Mouse (Mus musculus) right cerebral cortex, adult 2 months (tissue): ENCODE results near the gene Mrpl21.

Source experiments
- DNase-seq, 2 experiments: peaks; one replicate each; pipeline ENCODE4 v3.0.0; 2021 to 2022; ENCODE audit warnings: low spot score in 2 of 2

Gene Mrpl21

DNA sequence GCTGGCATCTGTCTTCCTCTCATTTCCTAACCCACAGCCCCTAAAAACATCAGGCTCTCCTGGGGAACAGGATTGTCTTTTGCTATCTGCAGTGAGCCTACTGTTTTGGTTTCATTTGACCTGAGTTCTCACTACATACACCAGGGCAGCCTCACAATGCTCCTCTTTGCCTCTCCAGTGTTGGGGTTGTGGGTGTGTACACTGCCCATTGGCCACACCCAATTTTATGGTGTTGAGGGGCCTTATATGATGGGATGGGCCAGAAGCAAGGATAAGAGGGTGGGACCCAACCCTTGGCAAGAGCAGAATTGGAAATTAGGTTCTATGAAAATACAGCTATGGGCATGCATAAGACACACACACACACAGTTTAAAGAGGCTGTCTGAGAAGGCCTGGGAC is 14.3 kb downstream of the Mrpl21 start:
- no peak for DNase-seq

- DNase-seq: no peak
These were observed 15.1 kb downstream of the Mrpl21 start for GRCm38 (mm10) chr19:3297775-3298174.

DNA sequence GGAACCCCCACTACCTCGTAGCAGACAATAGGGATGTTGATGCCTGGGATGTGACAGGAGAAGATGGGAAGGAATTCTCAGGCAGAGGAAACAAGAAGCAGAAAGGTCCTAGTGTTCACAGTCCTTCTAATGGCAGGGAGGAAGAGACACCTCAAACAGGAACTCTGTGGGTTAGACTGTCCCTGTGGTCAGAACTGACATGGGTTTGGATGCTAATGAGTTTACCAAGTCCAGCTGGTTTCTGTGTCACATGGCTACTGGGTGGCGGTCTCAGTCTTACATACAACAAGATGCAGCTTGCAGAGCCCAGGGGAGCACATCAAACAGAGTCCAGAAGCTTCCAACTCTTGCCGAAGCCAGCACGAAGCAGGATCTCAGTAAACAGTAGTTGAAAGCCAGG is 21.3 kb downstream of the Mrpl21 start:
- no peak for DNase-seq

GRCm38 (mm10) chr19:3307175-3307949 is 24.7 kb downstream of the Mrpl21 start:
- no peak for DNase-seq

DNA sequence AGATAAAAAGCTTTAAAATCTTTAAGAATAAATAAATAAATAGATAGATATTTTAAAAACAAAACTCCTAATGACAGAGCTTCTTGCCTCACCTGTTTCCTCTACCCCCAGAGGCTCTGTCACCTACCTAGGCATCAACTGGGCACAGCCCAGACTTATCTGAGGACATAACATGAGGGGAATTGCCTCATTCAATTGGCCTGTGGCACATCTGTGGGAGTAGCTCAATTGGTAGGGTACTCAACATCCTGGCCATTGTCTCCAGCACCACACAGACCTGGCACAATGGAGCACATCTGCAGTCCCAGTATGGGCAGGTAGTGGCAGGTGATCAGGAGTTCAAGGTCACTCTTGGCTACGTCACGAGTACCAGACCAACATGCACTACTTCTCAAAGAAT is 36.6 kb downstream of the Mrpl21 start:
- no peak for DNase-seq

DNA sequence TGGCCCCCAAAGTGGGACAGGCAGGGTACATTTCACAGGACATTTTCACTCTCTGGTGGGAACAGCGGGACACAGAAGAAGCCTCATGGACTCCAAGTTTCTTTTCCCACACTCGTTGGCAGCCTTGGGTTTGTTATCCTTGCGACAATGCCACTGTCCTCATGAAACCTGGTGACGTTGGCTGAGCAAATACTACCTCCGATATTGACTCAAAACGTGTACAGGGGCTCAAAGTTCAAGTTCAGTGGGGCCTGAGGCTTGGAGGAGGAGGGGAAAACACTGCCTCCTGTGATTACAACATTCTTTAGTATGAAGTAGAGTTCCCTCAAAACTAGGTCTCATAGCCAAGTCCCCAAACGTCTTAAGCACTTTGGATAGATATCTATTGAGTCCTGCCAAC is 37.4 kb downstream of the Mrpl21 start:
- no peak for DNase-seq

DNA sequence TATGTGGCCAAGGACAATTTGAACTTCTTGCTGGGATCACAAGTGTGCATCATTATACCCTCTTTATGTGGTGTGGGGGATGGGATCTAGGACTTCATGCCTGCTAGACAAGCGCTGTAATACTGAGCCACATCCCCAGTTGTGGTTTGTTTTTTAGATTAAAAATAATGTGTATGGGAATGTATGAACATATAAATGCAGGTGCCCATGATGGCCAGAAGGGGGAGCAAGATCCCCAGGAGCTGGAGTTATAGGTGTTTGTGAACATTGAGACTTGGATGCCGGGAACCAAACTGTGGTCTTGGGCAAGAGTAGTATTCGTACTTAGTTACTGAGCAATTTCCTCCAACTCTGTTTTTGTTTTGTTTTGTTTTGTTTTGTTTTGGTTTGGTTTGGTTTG is 38.1 kb downstream of the Mrpl21 start:
- no peak for DNase-seq

DNA sequence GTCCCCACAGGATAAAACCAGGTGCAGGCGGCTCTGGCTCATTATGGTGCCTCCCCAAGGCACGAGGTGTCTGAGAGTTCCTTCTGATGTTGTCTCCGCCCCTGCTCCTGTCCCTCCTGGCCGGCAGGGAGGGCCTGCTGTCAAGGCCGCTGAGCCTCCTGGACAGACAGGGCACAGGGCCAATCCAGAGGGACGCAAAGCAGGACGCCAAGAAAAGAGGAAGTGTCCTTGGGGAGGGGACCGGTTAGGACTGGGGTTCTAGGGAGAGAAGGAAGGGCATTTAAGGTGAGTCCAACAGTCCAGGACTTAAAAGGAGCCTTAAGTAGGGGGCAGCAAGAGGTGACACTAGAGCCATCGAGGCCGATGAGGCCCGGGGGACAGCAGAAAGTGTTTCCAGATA is 38.9 kb downstream of the Mrpl21 start:
- DNase-seq: no peak

DNA sequence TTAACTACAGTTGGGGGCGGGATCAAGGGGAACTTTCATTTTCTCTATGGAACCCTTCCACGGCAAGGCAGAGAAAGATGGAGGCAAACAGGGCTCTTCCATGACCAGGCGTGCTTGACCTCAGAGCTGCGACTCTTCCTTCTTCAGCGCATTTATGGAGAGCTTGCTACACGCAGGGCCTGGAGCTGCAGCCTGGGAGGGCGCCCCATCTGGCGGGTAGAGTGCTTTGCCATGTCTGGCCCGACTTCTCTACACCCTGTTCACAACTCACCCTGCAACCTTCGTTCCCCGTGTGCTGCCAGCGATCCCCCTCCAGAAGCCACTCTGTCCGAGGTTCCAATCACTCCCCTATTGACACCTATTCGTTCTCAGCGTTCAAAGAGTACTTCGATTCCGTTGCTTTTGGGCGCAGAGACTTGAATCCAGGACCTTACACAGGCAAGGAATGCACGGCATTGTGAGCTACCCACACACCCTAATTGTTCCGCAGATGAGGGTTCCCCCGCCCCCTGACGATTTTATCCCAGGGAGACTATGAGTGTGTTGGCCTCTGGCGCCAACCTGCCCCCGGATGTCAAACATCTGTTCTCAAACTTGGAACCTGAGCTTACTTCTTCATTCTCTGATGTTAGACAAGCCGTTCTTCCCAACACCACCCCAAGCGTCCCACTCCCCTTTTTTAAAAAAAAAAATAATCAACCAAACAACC is 39.7 kb downstream of the Mrpl21 start, which contains the start of gene Cpt1a:
Gene Cpt1a (plus strand): TSS at position 74 of the 709 bp plus-strand sequence.
- DNase-seq: peak in 1 of 2 experiments; percentile 18

- peak; percentile 43 to 57 for DNase-seq
These were observed 40.5 kb downstream of the Mrpl21 start for GRCm38 (mm10) chr19:3323201-3323621.

DNA sequence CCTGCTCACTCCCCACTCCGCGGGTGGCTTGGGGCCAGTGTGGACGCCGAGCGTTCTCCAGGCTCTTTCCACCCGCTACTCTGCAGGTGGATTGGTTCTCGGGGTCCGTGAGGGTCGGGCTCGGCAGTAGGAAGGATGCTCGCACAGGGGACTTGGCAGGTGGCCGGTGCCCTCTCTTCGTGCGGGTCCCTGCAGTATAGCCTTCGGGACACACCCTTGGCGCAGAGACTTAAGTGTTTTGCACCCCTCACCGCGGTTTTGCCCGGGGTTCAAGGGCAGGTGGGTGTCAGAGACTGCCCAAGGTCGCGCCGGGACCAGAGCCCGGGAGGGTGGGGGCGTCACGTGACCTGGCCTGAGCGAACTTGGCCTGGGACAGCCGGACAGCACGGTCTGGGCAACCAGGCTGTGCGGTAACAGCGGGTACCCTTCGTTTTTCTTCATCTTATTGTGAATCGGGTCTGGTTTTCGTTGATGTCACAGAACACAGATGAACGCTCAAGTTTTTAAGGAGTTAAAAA is 41.1 kb downstream of the Mrpl21 start:
- peak in 1 of 2 experiments; percentile 15 for DNase-seq

- peak in 1 of 2 experiments; percentile 36 for DNase-seq
These were observed 41.6 kb downstream of the Mrpl21 start for GRCm38 (mm10) chr19:3324271-3324811.

GRCm38 (mm10) chr19:3324931-3325711 is 42.4 kb downstream of the Mrpl21 start:
- DNase-seq: peak; percentile 53 to 64

- DNase-seq: no peak
These were observed 43.2 kb downstream of the Mrpl21 start for GRCm38 (mm10) chr19:3325771-3326478.

- no peak for DNase-seq
These were observed 43.9 kb downstream of the Mrpl21 start for GRCm38 (mm10) chr19:3326479-3327047.

DNA sequence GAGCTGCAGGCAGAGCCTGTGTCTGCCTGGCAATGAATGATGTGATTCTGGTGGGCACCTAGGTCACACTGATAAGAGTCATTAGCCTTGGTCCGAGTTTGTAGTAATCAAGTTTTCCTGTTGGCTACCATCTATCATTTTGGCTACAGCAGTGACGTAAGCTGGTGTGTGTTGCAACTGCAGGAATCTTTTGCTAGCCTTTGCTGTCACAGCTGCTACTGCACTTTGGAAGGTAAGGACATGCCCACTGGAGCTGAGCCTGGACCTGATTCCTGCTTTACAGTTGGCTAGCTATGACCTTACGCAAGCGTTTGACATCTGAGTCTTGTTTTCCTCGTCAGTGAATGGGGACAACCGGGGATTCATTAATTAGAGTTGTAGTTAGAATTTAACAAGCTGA is 50.5 kb downstream of the Mrpl21 start:
- DNase-seq: no peak

GRCm38 (mm10) chr19:3333694-3334515 is 51.2 kb downstream of the Mrpl21 start:
- DNase-seq: no peak

DNA sequence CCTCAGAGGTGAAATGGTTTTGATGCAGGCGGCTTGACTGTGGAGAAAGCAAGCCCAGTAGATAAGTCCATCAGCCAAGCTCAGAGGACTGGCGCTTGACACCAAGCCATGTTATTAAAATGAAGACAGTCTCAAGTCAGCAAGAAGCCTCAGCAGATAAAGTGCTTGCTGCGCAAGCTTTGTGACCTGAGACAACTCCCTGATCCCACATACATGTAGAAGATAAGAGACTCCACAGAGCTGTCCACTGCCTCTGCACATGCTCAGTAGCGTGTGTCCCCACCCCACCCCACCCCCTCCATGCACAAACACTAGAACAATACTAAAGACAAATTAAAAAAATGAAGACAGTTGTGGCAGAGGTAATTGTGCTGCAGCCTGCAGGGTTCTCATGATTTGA is 51.8 kb downstream of the Mrpl21 start:
- no peak for DNase-seq

- no peak for DNase-seq
These were observed 53.2 kb downstream of the Mrpl21 start for GRCm38 (mm10) chr19:3335917-3336316.
